Comparison of ENCODE assay signal across 16 mouse cellular contexts in genomic region chr19:16448796-16449195, GRCm38 (mm10). TPM values are rescaled to one million over a fixed set of nuclear protein-coding genes. Genes with fewer than 3 reads are reported as not detected.
DNase-seq lines count a peak whose midpoint lies in the region; ATAC-seq lines count a peak whose summit lies in the region.
"Had no signal": no experiment of that assay in that cellular context is flagged by ENCODE, and none has a peak within 500 bp of the region (broad histone marks: within the 10 kb centered on the region; RNA-seq: fewer than 3 reads in every experiment).

No protein-coding gene starts in this region.

- no peaks in the 10 kb centered on the region for H3K36me3 ChIP-seq in lung, embryonic 16.5 days (ENCODE audit: control insufficient read depth, insufficient read depth, low read length)
- H3K36me3 ChIP-seq: heart, embryonic 13.5 days had no signal

- peak; percentile 81 for ATAC-seq in granulocyte monocyte progenitor cell, adult 5-6 weeks (replicated peaks; ENCODE audit: poor library complexity, severe bottlenecking)
- ATAC-seq in lung, embryonic 16.5 days (ENCODE audit: low read depth) = peak; percentile 83
- ATAC-seq: forebrain, postnatal 0 days had no signal

- peak; percentile 2 for DNase-seq in thymus, postnatal 0 days (ENCODE audit: low spot score)
- DNase-seq in thymus, postnatal 36 days = no peak
- no peak for DNase-seq in cerebellum, adult 9-11 months
- DNase-seq in embryo, embryonic 10.5 days (ENCODE audit: low spot score) = no peak
- no peak for DNase-seq in kidney, adult 18-20 months
- DNase-seq: cerebellum, adult 2 months; forebrain, postnatal 0 days; gastrocnemius, postnatal 25 days; kidney, postnatal 10 days; right cerebral cortex, adult 18-20 months had no signal

- H3K9ac ChIP-seq in lung, embryonic 16.5 days (ENCODE audit: low read length) = no peak overlapping the region
- H3K9ac ChIP-seq: forebrain, postnatal 0 days; heart, embryonic 13.5 days had no signal

- no peaks in the 10 kb centered on the region for H3K9me3 ChIP-seq in lung, embryonic 16.5 days (ENCODE audit: control insufficient read depth, low read length)
- H3K9me3 ChIP-seq: heart, embryonic 13.5 days had no signal

- H3K27ac ChIP-seq in lung, embryonic 16.5 days (ENCODE audit: low read length) = peak overlapping the region; percentile 75
- H3K27ac ChIP-seq: heart, embryonic 13.5 days had no signal

- H3K4me2 ChIP-seq in lung, embryonic 16.5 days (ENCODE audit: low read depth, low read length) = no peak overlapping the region
- H3K4me2 ChIP-seq: heart, embryonic 13.5 days; liver, embryonic 11.5 days had no signal

- H3K4me1 ChIP-seq in lung, embryonic 16.5 days (replicated peaks; ENCODE audit: control insufficient read depth, insufficient read depth, low read length) = peaks cover 16% of the 10 kb centered on the region

- WGBS in lung, embryonic 16.5 days = 23% methylated on average over 5 of the region's 5 CpGs

- no peaks in the 10 kb centered on the region for H3K27me3 ChIP-seq in lung, embryonic 16.5 days (ENCODE audit: control insufficient read depth, insufficient read depth, low read depth, low read length)
- H3K27me3 ChIP-seq: heart, embryonic 13.5 days had no signal

- no peak overlapping the region for H3K4me3 ChIP-seq in lung, embryonic 16.5 days (ENCODE audit: low read length)
- H3K4me3 ChIP-seq: erythroblast, embryonic 14.5 days; heart, embryonic 13.5 days had no signal

RNA-seq across cellular contexts. Expression of gene Gna14, which starts 13.2 kb away (rescaled TPM):
- polyA plus RNA-seq in thymus, postnatal 0 days (2015; fragmentation: Nextera tagmentation; extraction: Ambion mirVana) = 1.2 and 1.3 TPM in 2 replicates
- total RNA-seq in granulocyte monocyte progenitor cell, adult 5-6 weeks (2014; fragmentation: Nextera tagmentation) = 0.79 TPM in 1 of 2 replicates, not detected in the other
- total RNA-seq in granulocyte monocyte progenitor cell, adult 5-6 weeks (2017) = 0.73 and 1.4 TPM in 2 replicates
- polyA plus RNA-seq in lung, embryonic 16.5 days (2015; fragmentation: Nextera tagmentation; extraction: Ambion mirVana) = 10.7 and 11.4 TPM in 2 replicates
- total RNA-seq: neutrophil, adult 5-6 weeks had no signal
- polyA plus RNA-seq: erythroblast, embryonic 14.5 days had no signal
